ENCODE assay signal across 26 mouse cellular contexts in genomic region chr9:68773770-68774169, GRCm38 (mm10).
A peak's percentile ranks its signal among the peaks of the same experiment; 100 is the strongest.
DNase-seq lines count a peak whose midpoint lies in the region; ATAC-seq and TF ChIP-seq lines count a peak whose summit lies in the region.
"Had no signal": no experiment of that assay in that cellular context is flagged by ENCODE, and none has a peak within 500 bp of the region (broad histone marks: within the 10 kb centered on the region; RNA-seq: fewer than 3 reads in every experiment).

No protein-coding gene starts in this region.

- TF ChIP-seq EP300 in lung, postnatal 0 days (IDR thresholded peaks at IDR 0.05) = no peak

- no peak overlapping the region for H3K27ac ChIP-seq in kidney, adult 2 months (ENCODE audit: insufficient read depth, low read depth, low read length)
- H3K27ac ChIP-seq in lung, postnatal 0 days (ENCODE audit: low read length) = no peak overlapping the region
- H3K27ac ChIP-seq: embryonic facial prominence, embryonic 15.5 days; hindbrain, embryonic 12.5 days; limb, embryonic 12.5 days; liver, embryonic 15.5 days; macrophage; midbrain, embryonic 10.5 days; stomach, embryonic 15.5 days had no signal

- H3K36me3 ChIP-seq in kidney, adult 2 months (ENCODE audit: control insufficient read depth, insufficient read depth, low read length) = no peaks in the 10 kb centered on the region
- no peaks in the 10 kb centered on the region for H3K36me3 ChIP-seq in lung, postnatal 0 days (ENCODE audit: insufficient read depth, low read length)
- H3K36me3 ChIP-seq: embryonic facial prominence, embryonic 15.5 days; hindbrain, embryonic 12.5 days; limb, embryonic 12.5 days; liver, embryonic 15.5 days; midbrain, embryonic 10.5 days; stomach, embryonic 15.5 days had no signal

- H3K9me3 ChIP-seq in lung, postnatal 0 days (ENCODE audit: low read length) = no peaks in the 10 kb centered on the region
- H3K9me3 ChIP-seq: embryonic facial prominence, embryonic 15.5 days; hindbrain, embryonic 12.5 days; limb, embryonic 12.5 days; liver, embryonic 15.5 days; midbrain, embryonic 10.5 days; stomach, embryonic 15.5 days had no signal

- no peak overlapping the region for H3K4me2 ChIP-seq in lung, postnatal 0 days (replicated peaks; ENCODE audit: low read depth, low read length)
- H3K4me2 ChIP-seq: embryonic facial prominence, embryonic 15.5 days; heart, embryonic 11.5 days; hindbrain, embryonic 12.5 days; limb, embryonic 12.5 days; liver, embryonic 15.5 days; stomach, embryonic 15.5 days had no signal

- H3K4me1 ChIP-seq in kidney, adult 2 months (ENCODE audit: control insufficient read depth, insufficient read depth, low read length) = no peaks in the 10 kb centered on the region
- H3K4me1 ChIP-seq in lung, postnatal 0 days (ENCODE audit: insufficient read depth, low read depth, low read length) = no peaks in the 10 kb centered on the region
- H3K4me1 ChIP-seq: hindbrain, embryonic 12.5 days; liver, embryonic 15.5 days had no signal

- no peak for ATAC-seq in lung, postnatal 0 days
- ATAC-seq: activated CD4-positive, CD25-positive, alpha-beta regulatory T cell, adult 4 months; forebrain, embryonic 16.5 days; intestine, embryonic 16.5 days had no signal

- WGBS in kidney, adult 2 months = 84% methylated on average over 3 of the region's 3 CpGs
- 88% methylated on average over 3 of the region's 3 CpGs for WGBS in lung, postnatal 0 days

- H3K27me3 ChIP-seq in kidney, adult 2 months (replicated peaks; ENCODE audit: control insufficient read depth, insufficient read depth, low read length) = no peaks in the 10 kb centered on the region
- no peaks in the 10 kb centered on the region for H3K27me3 ChIP-seq in lung, postnatal 0 days (replicated peaks; ENCODE audit: insufficient read depth, low read length)
- H3K27me3 ChIP-seq: CH12.LX; embryonic facial prominence, embryonic 15.5 days; hindbrain, embryonic 12.5 days; limb, embryonic 12.5 days; liver, embryonic 15.5 days; stomach, embryonic 15.5 days had no signal

- H3K4me3 ChIP-seq in kidney, adult 2 months (ENCODE audit: insufficient read depth, low read depth, low read length) = no peak overlapping the region
- H3K4me3 ChIP-seq in lung, postnatal 0 days (ENCODE audit: low read depth, low read length) = no peak overlapping the region
- H3K4me3 ChIP-seq: embryonic facial prominence, embryonic 15.5 days; hindbrain, embryonic 12.5 days; limb, embryonic 12.5 days; liver, embryonic 15.5 days; midbrain, embryonic 10.5 days; stomach, embryonic 15.5 days had no signal

- peak; percentile 18; the same call in 1 of the 2 replicates for TF ChIP-seq CTCF in kidney, adult 2 months (conservative IDR thresholded peaks at IDR 0.05; ENCODE audit: insufficient read depth, insufficient read length, low read depth, low read length)
- TF ChIP-seq CTCF in lung, postnatal 0 days (IDR thresholded peaks at IDR 0.05) = peak; percentile 16; the same call in 1 of the 2 replicates

- no peak for TF ChIP-seq POLR2A in kidney, adult 2 months (IDR thresholded peaks at IDR 0.05; ENCODE audit: low read depth, low read length)

- DNase-seq in kidney, adult 2 months = no peak
- DNase-seq in kidney, postnatal 4 days = no peak
- DNase-seq in lung, postnatal 0 days (ENCODE audit: low spot score) = no peak
- DNase-seq in lung, postnatal 4 days = no peak
- peak; percentile 58 for DNase-seq in ES-CJ7 (ENCODE audit: low read depth, low spot score)
- DNase-seq in induced T-regulatory cell, adult 2 months (ENCODE audit: low read depth) = peak; percentile 5
- no peak for DNase-seq in cerebellum, adult 11 months
- DNase-seq: adrenal gland, postnatal 14 days; cerebellum, adult 18-20 months; cerebellum, postnatal 36 days; heart, postnatal 14 days; kidney, postnatal 10 days; layer of hippocampus, adult 9-11 months; retina, postnatal 1 day had no signal

- H3K9ac ChIP-seq in lung, postnatal 0 days (replicated peaks; ENCODE audit: low read depth) = no peak overlapping the region
- H3K9ac ChIP-seq: embryonic facial prominence, embryonic 15.5 days; hindbrain, embryonic 12.5 days; limb, embryonic 12.5 days; liver, embryonic 15.5 days; stomach, embryonic 15.5 days had no signal

Comparison
In these comparisons a context has a peak if more than half of its experiments do, and no peak if none do; other contexts are left out.
1. DNase-seq: peak in ES-CJ7 (single experiment) and induced T-regulatory cell, adult 2 months (single experiment); none in kidney, adult 2 months (single experiment), kidney, postnatal 4 days (0 of 2), lung, postnatal 0 days (single experiment), lung, postnatal 4 days (0 of 2) and cerebellum, adult 11 months (single experiment).